ENCODE assay signal across 9 mouse cellular contexts in the genomic region with DNA sequence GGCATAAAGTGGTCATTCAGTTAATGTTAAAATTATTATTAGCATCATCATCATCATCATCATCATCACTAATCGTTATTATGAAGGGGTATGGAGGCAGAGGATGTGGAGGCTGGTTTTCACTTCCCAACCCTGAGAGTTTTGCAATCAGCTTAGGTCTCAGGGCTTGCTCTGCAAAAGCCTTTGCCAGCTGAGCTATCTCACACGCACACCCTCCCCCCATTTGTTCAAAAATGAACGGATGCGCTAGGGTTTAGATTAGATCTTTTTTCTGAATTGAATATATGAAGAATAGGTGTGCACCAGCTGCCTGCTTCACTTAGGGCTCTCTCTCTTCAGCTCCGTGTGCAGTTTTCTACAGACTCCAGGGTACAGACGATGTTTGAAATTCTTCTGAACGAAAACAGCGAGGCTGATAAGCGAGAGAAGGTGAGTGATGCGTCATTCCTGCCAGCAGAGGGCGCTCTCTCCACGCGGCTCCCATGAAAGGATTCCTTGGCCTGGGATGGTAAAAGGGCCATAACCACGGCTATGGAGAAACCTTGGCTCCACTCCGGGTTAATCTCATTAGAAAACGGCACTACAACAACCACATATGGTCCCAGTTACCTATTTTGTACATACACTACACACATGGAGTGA. TPM values are rescaled to one million over a fixed set of nuclear protein-coding genes. Genes with fewer than 3 reads are reported as not detected.
A peak's percentile ranks its signal among the peaks of the same experiment; 100 is the strongest.
DNase-seq lines count a peak whose midpoint lies in the region; ATAC-seq and TF ChIP-seq lines count a peak whose summit lies in the region.
"Had no signal": no experiment of that assay in that cellular context is flagged by ENCODE, and none has a peak within 500 bp of the region (broad histone marks: within the 10 kb centered on the region; RNA-seq: fewer than 3 reads in every experiment).

No protein-coding gene starts in this region.

- intact Hi-C loops in heart, postnatal 10 days (cut with DNase I): loop anchor here (1.0 kb wide), 2 partner anchors 44 to 125 kb away; no protein-coding TSS in a partner anchor

- 8% methylated on average over 16 of the region's 16 CpGs for WGBS in liver, postnatal 0 days (ENCODE audit: insufficient replicate concordance)
- WGBS in neural tube, embryonic 14.5 days: 9% methylated on average over 16 of the region's 16 CpGs

- peak overlapping the region; percentile 48; the same call in 1 of the 2 replicates for H3K4me2 ChIP-seq in liver, postnatal 0 days (ENCODE audit: low read depth, low read length)
- H3K4me2 ChIP-seq in neural tube, embryonic 14.5 days (ENCODE audit: low read depth, low read length): peak overlapping the region; percentile 35

- peaks cover 53% of the 10 kb centered on the region for H3K27me3 ChIP-seq in E14TG2a.4 (ENCODE audit: insufficient read depth, low read length)
- 0 out of 2 replicates have a peak, but pooled peaks cover 7% of the 10 kb centered on the region for H3K27me3 ChIP-seq in liver, postnatal 0 days (ENCODE audit: insufficient read depth, low read length)
- no peaks in the 10 kb centered on the region for H3K27me3 ChIP-seq in neural tube, embryonic 14.5 days (ENCODE audit: control insufficient read depth, insufficient read depth, low read length)

- no peaks in the 10 kb centered on the region for H3K36me3 ChIP-seq in E14TG2a.4 (ENCODE audit: insufficient read depth, low read length)
- no peaks in the 10 kb centered on the region for H3K36me3 ChIP-seq in liver, postnatal 0 days (replicated peaks; ENCODE audit: insufficient read depth, low read length)
- no peaks in the 10 kb centered on the region for H3K36me3 ChIP-seq in neural tube, embryonic 14.5 days (ENCODE audit: control insufficient read depth, insufficient read depth, low read length)

- no peak overlapping the region for H3K27ac ChIP-seq in liver, postnatal 0 days (ENCODE audit: low read depth)
- no peak overlapping the region for H3K27ac ChIP-seq in neural tube, embryonic 14.5 days (ENCODE audit: low read depth, low read length)

- peak; percentile 88 for TF ChIP-seq CTCF in E14TG2a.4 (conservative IDR thresholded peaks at IDR 0.05; ENCODE audit: low read length)
- TF ChIP-seq CTCF in liver, postnatal 0 days (IDR thresholded peaks at IDR 0.05; ENCODE audit: low read depth): peak; percentile 99

- no peak overlapping the region for H3K4me3 ChIP-seq in E14TG2a.4 (replicated peaks; ENCODE audit: low read length)
- H3K4me3 ChIP-seq in liver, postnatal 0 days (ENCODE audit: low read depth, low read length): no peak overlapping the region
- H3K4me3 ChIP-seq in neural tube, embryonic 14.5 days (ENCODE audit: low read depth, low read length): no peak overlapping the region

- no peak overlapping the region for H3K9ac ChIP-seq in liver, postnatal 0 days (replicated peaks)
- no peak overlapping the region for H3K9ac ChIP-seq in neural tube, embryonic 14.5 days (replicated peaks; ENCODE audit: low read depth, low read length)

- no peaks in the 10 kb centered on the region for H3K9me3 ChIP-seq in E14TG2a.4 (ENCODE audit: low read length)
- H3K9me3 ChIP-seq in liver, postnatal 0 days (ENCODE audit: low read length): no peaks in the 10 kb centered on the region
- H3K9me3 ChIP-seq in neural tube, embryonic 14.5 days (ENCODE audit: control insufficient read depth, low read length): no peaks in the 10 kb centered on the region

- TF ChIP-seq EP300 in liver, postnatal 0 days (IDR thresholded peaks at IDR 0.05; ENCODE audit: low read depth): no peak

- peak; percentile 50 for DNase-seq in c-Kit-negative CD71-positive TER-119-positive erythroid progenitor cells, embryonic 14.5 days (ENCODE audit: low read depth, low spot score)
- peak; percentile 25 for DNase-seq in fibroblast of lung, adult 2 months (ENCODE audit: low read depth)
- DNase-seq in heart, postnatal 10 days: peak; percentile 83 to 86
- peak; percentile 70 to 90 for DNase-seq in kidney, postnatal 36 days
- peak; percentile 84 for DNase-seq in liver, postnatal 0 days
- DNase-seq in testis, postnatal 14 days (ENCODE audit: low spot score): peak; percentile 62

- H3K4me1 ChIP-seq in E14TG2a.4 (replicated peaks; ENCODE audit: low read depth, low read length): peaks cover 29% of the 10 kb centered on the region
- H3K4me1 ChIP-seq in liver, postnatal 0 days (ENCODE audit: insufficient read depth): no peaks in the 10 kb centered on the region
- no peaks in the 10 kb centered on the region for H3K4me1 ChIP-seq in neural tube, embryonic 14.5 days (ENCODE audit: control insufficient read depth, insufficient read depth, low read length)

- peak; percentile 51; the same call in 1 of the 2 replicates for ATAC-seq in liver, postnatal 0 days
- peak; percentile 63; the same call in 1 of the 2 replicates for ATAC-seq in neural tube, embryonic 14.5 days (ENCODE audit: low read depth)

RNA-seq across cellular contexts. Expression of a gene that starts 4.5 kb away (rescaled TPM):
- total RNA-seq in heart, postnatal 10 days (2021): 100 to 1,000 TPM; 161 to 177 TPM
- polyA plus RNA-seq in liver, postnatal 0 days (2015; fragmentation: Nextera tagmentation; extraction: Ambion mirVana): 1.6 TPM in 2 replicates
- 0.92 and 1.2 TPM in 2 replicates for polyA plus RNA-seq in neural tube, embryonic 14.5 days (2014; fragmentation: Nextera tagmentation; extraction: Ambion mirVana)

RNA-seq across cellular contexts. Expression of a gene that starts 6.6 kb away (rescaled TPM):
- total RNA-seq in heart, postnatal 10 days (2021): 10 to 100 TPM; 11.2 to 13.8 TPM
- polyA plus RNA-seq in liver, postnatal 0 days (2015; fragmentation: Nextera tagmentation; extraction: Ambion mirVana): 9.1 and 9.2 TPM in 2 replicates
- 21.6 and 24.7 TPM in 2 replicates for polyA plus RNA-seq in neural tube, embryonic 14.5 days (2014; fragmentation: Nextera tagmentation; extraction: Ambion mirVana)

RNA-seq across cellular contexts. Expression of a gene that starts 22.9 kb away (rescaled TPM):
- under 1 TPM in 1 of 2 experiments, not detected in 1; 0.12 TPM for total RNA-seq in heart, postnatal 10 days (2021)
- 0.28 and 0.30 TPM in 2 replicates for polyA plus RNA-seq in liver, postnatal 0 days (2015; fragmentation: Nextera tagmentation; extraction: Ambion mirVana)
- polyA plus RNA-seq in neural tube, embryonic 14.5 days (2014; fragmentation: Nextera tagmentation; extraction: Ambion mirVana): 0.82 and 1.1 TPM in 2 replicates
- total RNA-seq: left cerebral cortex, adult 8-10 months had no signal

RNA-seq across cellular contexts. Expression of a gene that starts 24.4 kb away (rescaled TPM):
- total RNA-seq in heart, postnatal 10 days (2021): 10 to 100 TPM; 10.9 to 11.0 TPM
- 3.4 and 4.4 TPM in 2 replicates for polyA plus RNA-seq in liver, postnatal 0 days (2015; fragmentation: Nextera tagmentation; extraction: Ambion mirVana)
- 13.4 and 14.4 TPM in 2 replicates for polyA plus RNA-seq in neural tube, embryonic 14.5 days (2014; fragmentation: Nextera tagmentation; extraction: Ambion mirVana)

RNA-seq across cellular contexts. Expression of a gene that starts 36.3 kb away (rescaled TPM):
- total RNA-seq in heart, postnatal 10 days (2021): 10 to 100 TPM; 70.4 to 70.6 TPM
- 4.5 and 5.1 TPM in 2 replicates for polyA plus RNA-seq in liver, postnatal 0 days (2015; fragmentation: Nextera tagmentation; extraction: Ambion mirVana)
- 1.0 and 1.5 TPM in 2 replicates for polyA plus RNA-seq in neural tube, embryonic 14.5 days (2014; fragmentation: Nextera tagmentation; extraction: Ambion mirVana)

Comparison
In these comparisons a context has a peak if more than half of its experiments do, and no peak if none do; other contexts are left out.
1. DNase-seq: peak in every context shown above with its lines; median percentile 84 in heart, postnatal 10 days; 84 in liver, postnatal 0 days; 80 in kidney, postnatal 36 days; 62 in testis, postnatal 14 days; 50 in c-Kit-negative CD71-positive TER-119-positive erythroid progenitor cells, embryonic 14.5 days; 25 in fibroblast of lung, adult 2 months.